Mouse (Mus musculus) kidney, postnatal 0 days (tissue): ENCODE measurements around the gene Bicdl2. TPM values are rescaled to one million over a fixed set of nuclear protein-coding genes. Genes with fewer than 3 reads are reported as not detected.
A peak's percentile ranks its signal among the peaks of the same experiment; 100 is the strongest.

Experiments used
- ATAC-seq: fragments of 200-750 bp; cut with Nextera tagmentation; replicated peaks from 2 replicates; pipeline ENCODE4 v1.8.0; 2017; ENCODE audit warnings: low read depth, moderate number of reproducible peaks, moderate TSS enrichment, moderate library complexity; ENCODE audit not compliant: low FRiP score
- DNase-seq: peaks from one replicate; pipeline ENCODE4 v3.0.0-alpha.2; 2016; ENCODE audit warnings: low spot score
- H3K27ac ChIP-seq: fragments of 300-500 bp; sonication (generic); 2 replicates; pipeline ENCODE4 v1.5.1; 2014; ENCODE audit warnings: mild to moderate bottlenecking
- H3K27me3 ChIP-seq: fragments of 300-500 bp; sonication (generic); 2 replicates; pipeline ENCODE4 v1.6.1; 2014; ENCODE audit warnings: low read length, mixed read lengths; ENCODE audit not compliant: insufficient read depth
- H3K36me3 ChIP-seq: fragments of 300-500 bp; sonication (generic); 2 replicates; pipeline ENCODE4 v1.6.1; 2014; ENCODE audit warnings: low read length, mixed read lengths; ENCODE audit not compliant: insufficient read depth
- H3K4me1 ChIP-seq: fragments of 300-500 bp; sonication (generic); replicated peaks from 2 replicates; pipeline ENCODE4 v1.6.1; 2014; ENCODE audit warnings: antibody characterized with exemption, low read length, mixed read lengths; ENCODE audit not compliant: insufficient read depth
- H3K4me2 ChIP-seq: fragments of 300-500 bp; sonication (generic); 2 replicates; pipeline ENCODE4 v1.6.1; 2014; ENCODE audit warnings: mild to moderate bottlenecking, low read length, moderate library complexity, mixed read lengths
- H3K4me3 ChIP-seq: fragments of 300-500 bp; sonication (generic); replicated peaks from 2 replicates; pipeline ENCODE4 v1.5.1; 2014; ENCODE audit warnings: low read depth, low read length
- H3K9ac ChIP-seq: fragments of 300-500 bp; sonication (generic); 2 replicates; pipeline ENCODE4 v1.6.1; 2014; ENCODE audit warnings: low read depth, low read length
- H3K9me3 ChIP-seq: fragments of 300-500 bp; sonication (generic); replicated peaks from 2 replicates; pipeline ENCODE4 v1.6.1; 2016; ENCODE audit warnings: low read length, inconsistent platforms, mixed read lengths
- CTCF ChIP-seq: IDR thresholded peaks from 2 replicates; pipeline ENCODE4 v1.5.1; 2016; ENCODE audit warnings: antibody characterized with exemption, low read depth, mild to moderate bottlenecking, moderate library complexity
- WGBS: fragments of 180-500 bp; shearing (Covaris S2); extraction: QIAGEN DNeasy Blood & Tissue Kit; methylation state at CpG from one replicate; pipeline ENCODE4 v1.1.7; 2014; 5-methylcytosine and 5-hydroxymethylcytosine counted together
- polyA plus RNA-seq: library from polyadenylated mRNA; unstranded; fragments of >200 nt; fragmentation: Nextera tagmentation; extraction: Ambion mirVana; gene quantifications from 2 replicates; pipeline ENCODE4 v1.2.1, GENCODE M21; 2015

Bicdl2 gene
- polyA plus RNA-seq, result 2.1 and 2.4 TPM in 2 replicates

- Histone ChIP-seq H3K27ac (no peak within 1 kb of the TSS), H3K4me3 (peak within 1 kb of the TSS; percentile 36), H3K27me3 (peaks cover 17% of the 10 kb centered on the region), H3K36me3 (no peaks in the 10 kb centered on the region), H3K4me2 (peak within 1 kb of the TSS; percentile 57), H3K9me3 (no peaks in the 10 kb centered on the region), H3K4me1 (peaks cover 6% of the 10 kb centered on the region; the same call in 1 of the 2 replicates), H3K9ac (peak within 1 kb of the TSS; percentile 35; the same call in 1 of the 2 replicates)
- WGBS, result 2% methylated on average over 27 of the region's 27 CpGs
- DNase-seq (no peak), ATAC-seq (peak; percentile 34)
- peak; percentile 87 for TF ChIP-seq CTCF
Measured at GRCm38 (mm10) chr17:23660117-23660875, at the start of gene Bicdl2. TSS of gene Bicdl2 (plus strand) at chr17:23660506.

DNA sequence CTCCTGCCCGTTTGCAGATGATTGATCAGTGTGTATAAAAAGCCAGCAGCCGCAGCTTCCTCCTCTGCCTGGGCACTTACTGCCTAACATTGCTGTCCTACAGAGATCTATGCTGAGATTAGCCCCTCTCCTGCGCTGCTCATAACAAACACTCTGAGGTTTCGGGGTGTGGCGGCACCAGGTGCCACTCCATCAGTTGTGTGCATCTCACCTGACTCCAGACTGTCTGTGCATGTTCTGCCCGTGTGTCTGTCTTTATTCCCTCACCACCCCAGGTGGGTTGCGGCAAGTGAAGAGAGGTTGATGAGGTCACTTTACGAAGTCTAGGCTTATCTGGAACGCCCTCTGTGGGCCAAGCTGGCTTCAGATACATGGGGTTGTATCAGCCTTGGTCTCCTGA is 43.2 kb upstream of the Bicdl2 start:
- Histone ChIP-seq H3K4me3 (no peak overlapping the region), H3K27me3 (no peaks in the 10 kb centered on the region), H3K27ac (no peak overlapping the region), H3K36me3 (no peaks in the 10 kb centered on the region), H3K9ac (no peak overlapping the region), H3K9me3 (no peaks in the 10 kb centered on the region), H3K4me1 (no peaks in the 10 kb centered on the region), H3K4me2 (no peak overlapping the region)
- no peak for TF ChIP-seq CTCF
- DNase-seq (no peak), ATAC-seq (no peak)
- WGBS, result 53% methylated on average over 9 of the region's 9 CpGs

GRCm38 (mm10) chr17:23620351-23620750 is 40.0 kb upstream of the Bicdl2 start:
- no peak overlapping the region for H3K4me2 ChIP-seq
- no peaks in the 10 kb centered on the region for H3K27me3 ChIP-seq
- no peak overlapping the region for H3K9ac ChIP-seq
- ATAC-seq (no peak), DNase-seq (no peak)
- WGBS, result 80% methylated on average over 7 of the region's 7 CpGs
- H3K36me3 ChIP-seq, result no peaks in the 10 kb centered on the region
- H3K4me1 ChIP-seq, result no peaks in the 10 kb centered on the region
- no peak for TF ChIP-seq CTCF
- H3K9me3 ChIP-seq, result no peaks in the 10 kb centered on the region
- no peak overlapping the region for H3K4me3 ChIP-seq
- no peak overlapping the region for H3K27ac ChIP-seq

DNA sequence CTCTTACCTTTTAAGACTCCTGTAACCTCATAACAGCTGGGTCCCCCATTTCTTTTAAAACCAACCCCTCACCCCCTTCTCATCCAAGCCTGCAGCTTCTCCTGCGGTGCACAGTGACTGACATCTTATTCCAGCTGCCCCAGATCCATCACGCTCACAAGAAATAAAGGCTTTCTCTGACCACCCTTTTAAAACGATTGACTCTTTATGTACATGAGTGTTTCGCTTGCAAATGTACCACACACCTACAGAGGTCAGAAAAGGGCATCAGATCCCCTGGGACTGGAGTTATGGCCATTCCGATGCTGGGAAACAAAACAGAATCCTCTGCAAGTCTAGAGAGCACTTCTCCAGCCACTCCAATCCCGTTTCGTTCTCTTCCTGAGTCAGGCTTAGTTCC is 32.5 kb upstream of the Bicdl2 start:
- Histone ChIP-seq H3K27ac (no peak overlapping the region), H3K36me3 (no peaks in the 10 kb centered on the region), H3K27me3 (no peaks in the 10 kb centered on the region), H3K9ac (no peak overlapping the region), H3K4me1 (no peaks in the 10 kb centered on the region), H3K4me2 (no peak overlapping the region), H3K9me3 (no peaks in the 10 kb centered on the region), H3K4me3 (no peak overlapping the region)
- 43% methylated on average over 7 of the region's 7 CpGs for WGBS
- ATAC-seq (no peak), DNase-seq (no peak)
- TF ChIP-seq CTCF, result no peak

- Histone ChIP-seq H3K27ac (no peak overlapping the region), H3K9ac (no peak overlapping the region), H3K36me3 (no peaks in the 10 kb centered on the region), H3K27me3 (no peaks in the 10 kb centered on the region), H3K4me1 (no peaks in the 10 kb centered on the region), H3K9me3 (no peaks in the 10 kb centered on the region), H3K4me2 (peak overlapping the region; percentile 46), H3K4me3 (no peak overlapping the region)
- ATAC-seq, result peak; percentile 83
- WGBS, result 15% methylated on average over 22 of the region's 22 CpGs
- TF ChIP-seq CTCF, result peak; percentile 90
- peak; percentile 90 for DNase-seq
Measured at GRCm38 (mm10) chr17:23630195-23631020, 29.9 kb upstream of the Bicdl2 start.

DNA sequence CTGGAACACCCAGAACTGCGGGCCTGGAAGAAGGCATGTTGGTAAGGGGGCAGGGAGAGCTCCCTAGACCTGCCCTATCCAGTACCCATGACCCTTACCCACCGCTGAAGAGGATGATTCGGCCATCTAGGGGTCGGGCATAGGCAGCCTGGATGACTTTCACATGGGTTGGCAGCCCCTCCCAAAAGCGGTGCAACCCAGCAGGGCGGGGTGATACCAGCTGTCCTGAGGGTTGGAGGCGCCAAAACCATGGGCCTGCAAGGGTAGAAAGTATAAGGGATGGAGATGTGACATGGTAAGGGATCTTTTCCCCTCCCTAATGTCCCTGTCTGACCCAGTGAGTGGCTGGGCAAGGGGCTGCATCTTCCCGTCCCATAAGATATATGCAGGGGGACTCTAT is 29.1 kb upstream of the Bicdl2 start:
- H3K9ac ChIP-seq, result no peak overlapping the region
- DNase-seq, result no peak
- 89% methylated on average over 8 of the region's 8 CpGs for WGBS
- H3K4me1 ChIP-seq, result no peaks in the 10 kb centered on the region
- H3K36me3 ChIP-seq, result no peaks in the 10 kb centered on the region
- no peak overlapping the region for H3K4me3 ChIP-seq
- H3K4me2 ChIP-seq, result no peak overlapping the region
- H3K27me3 ChIP-seq, result no peaks in the 10 kb centered on the region
- H3K9me3 ChIP-seq, result no peaks in the 10 kb centered on the region
- H3K27ac ChIP-seq, result no peak overlapping the region
- ATAC-seq, result no peak
- no peak for TF ChIP-seq CTCF
